Mouse (Mus musculus) kidney, adult 8-10 months (tissue): ENCODE results near the gene Lrrc8b.

Source experiments
- DNase-seq, 2 experiments: peaks; one replicate each; pipeline ENCODE4 v3.0.0; 2022

Lrrc8b gene

DNA sequence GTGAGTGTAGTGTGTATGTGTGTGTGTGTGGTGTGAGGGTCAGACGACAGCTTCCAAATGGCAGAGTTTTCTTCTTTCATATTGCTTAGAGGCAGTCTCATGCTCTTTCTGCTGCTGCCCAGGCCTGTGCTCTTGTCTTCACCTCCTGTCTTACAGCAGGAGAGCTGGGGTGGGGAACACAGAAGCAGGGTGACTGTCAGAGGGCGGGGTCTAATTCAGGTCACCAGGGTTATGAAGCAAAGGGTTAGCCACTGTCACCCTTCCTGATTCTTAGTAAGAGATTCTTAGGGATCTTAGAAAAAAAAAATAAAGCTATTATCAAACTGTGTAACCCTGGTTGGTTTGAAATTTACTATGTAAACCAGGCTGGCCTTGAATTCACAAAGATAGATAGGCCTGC is 10.0 kb downstream of the Lrrc8b start:
- no peak for DNase-seq

DNA sequence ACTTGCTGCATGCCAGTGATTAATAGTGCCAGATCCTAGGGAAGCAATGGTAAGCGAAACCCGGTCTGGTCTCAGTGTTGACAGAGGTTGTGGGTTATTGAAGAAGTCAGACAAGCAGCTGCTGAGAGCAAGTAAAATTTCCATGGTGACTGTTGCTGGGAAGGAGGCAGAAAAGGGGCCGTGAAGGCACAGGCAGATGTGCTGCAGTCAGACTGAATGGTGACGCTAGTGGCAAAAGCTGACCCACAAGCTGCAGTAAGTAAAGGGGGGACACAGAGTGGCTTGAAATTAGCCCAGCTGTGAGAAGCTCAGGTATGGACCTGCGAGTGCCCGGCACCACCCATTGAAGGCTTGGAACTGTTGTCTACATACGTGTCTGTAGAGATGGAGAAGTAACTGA is 11.8 kb downstream of the Lrrc8b start:
- no peak for DNase-seq

DNA sequence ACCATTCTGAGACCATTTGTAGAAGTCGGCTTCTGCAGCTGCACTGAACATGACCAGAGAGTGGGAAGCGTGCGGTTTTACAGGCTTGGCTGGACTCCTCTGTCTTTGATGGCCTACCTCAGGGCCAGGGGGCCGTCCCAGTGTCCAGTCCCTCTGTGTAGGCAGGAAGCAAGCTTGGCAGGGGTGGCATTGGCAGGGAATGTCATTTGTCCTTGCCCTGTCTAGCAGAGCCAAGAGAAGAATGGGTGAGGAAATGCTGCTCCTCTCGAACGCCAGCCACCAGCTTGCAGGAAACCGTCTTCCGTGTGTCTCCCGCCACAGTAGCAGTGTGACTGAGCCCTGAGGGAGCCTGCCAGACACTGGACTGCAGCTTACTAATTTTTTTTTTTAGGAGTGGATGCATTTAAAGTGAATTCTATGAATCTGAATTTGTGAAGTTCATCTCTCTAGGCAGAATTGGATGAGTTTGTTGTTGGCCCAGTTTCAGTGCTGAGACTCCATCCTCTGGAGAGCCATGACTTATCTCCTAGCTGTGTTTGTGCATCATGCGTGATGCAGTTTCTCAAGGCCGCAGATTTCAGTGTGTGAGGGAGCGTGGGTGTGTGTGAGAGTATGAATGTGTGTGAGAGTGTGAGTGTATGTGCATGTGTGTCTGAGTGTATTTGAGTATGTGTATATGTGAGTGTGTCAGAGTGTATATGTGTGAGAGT is 12.8 kb downstream of the Lrrc8b start:
- DNase-seq, result peak; percentile 15 to 23

DNA sequence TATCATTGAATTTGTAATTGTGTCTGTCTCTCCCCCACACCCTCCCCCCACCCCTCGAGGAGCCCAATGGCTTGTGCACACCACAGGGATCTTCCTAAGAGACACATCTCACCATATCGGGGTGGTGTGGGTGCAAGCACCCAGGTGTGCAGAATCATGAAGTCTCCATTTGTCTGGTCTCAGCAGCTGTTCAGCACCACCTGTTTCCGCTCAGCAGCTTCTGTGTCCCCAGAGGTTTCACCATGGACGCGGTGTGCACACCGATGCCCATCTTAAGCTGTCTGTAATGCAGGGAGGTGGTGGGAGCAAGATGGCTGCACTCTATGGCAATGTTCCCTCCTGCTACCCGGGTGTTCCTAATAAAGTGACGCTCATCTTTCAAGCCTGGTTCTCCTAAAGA is 14.6 kb downstream of the Lrrc8b start:
- DNase-seq, result no peak

DNA sequence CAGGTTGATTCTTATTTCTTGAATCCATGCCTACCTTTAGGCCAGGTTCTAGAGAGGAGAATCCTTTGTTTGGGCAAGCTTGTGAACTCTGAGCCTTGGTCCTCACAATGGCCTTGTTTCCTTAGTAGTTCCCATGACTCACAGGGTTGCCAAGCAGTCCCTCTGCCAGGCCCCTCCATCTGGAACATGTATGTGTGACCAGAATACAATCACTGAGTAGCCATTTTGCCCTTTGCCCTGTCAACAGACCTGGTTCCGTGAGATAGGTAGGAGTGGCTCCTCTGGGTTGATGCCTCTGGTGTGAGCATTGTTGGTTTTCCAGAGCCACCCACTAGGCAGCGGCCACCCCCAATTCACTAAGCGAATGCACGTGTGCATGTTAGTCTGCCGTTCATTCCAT is 24.0 kb downstream of the Lrrc8b start:
- no peak for DNase-seq

DNA sequence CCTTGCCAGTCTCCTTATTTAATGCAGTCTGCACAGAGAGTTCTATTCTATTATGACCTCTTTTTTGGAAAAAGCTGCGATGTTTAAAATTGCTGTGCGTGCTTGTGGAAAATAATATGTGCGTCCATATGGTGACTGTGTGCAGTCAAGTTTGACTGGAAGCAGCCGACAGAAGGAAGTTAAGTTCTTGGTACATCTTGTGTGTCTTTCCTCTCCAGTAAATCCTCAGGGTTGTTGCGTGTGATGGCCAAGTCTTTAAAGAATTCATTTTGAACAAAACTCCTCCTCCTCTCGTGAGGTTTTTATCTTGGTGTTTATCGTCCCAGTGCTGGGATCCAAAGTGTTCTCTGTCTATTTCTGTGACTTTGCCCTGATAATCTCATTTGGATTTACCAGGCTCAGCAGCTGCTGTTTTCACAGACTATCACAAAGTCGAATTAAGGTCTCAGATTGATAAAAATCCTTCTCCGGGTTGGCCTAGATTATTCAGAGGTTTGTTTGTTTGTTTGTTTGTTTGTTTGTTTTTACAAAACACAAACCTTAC is 25.5 kb downstream of the Lrrc8b start:
- DNase-seq, result no peak

DNA sequence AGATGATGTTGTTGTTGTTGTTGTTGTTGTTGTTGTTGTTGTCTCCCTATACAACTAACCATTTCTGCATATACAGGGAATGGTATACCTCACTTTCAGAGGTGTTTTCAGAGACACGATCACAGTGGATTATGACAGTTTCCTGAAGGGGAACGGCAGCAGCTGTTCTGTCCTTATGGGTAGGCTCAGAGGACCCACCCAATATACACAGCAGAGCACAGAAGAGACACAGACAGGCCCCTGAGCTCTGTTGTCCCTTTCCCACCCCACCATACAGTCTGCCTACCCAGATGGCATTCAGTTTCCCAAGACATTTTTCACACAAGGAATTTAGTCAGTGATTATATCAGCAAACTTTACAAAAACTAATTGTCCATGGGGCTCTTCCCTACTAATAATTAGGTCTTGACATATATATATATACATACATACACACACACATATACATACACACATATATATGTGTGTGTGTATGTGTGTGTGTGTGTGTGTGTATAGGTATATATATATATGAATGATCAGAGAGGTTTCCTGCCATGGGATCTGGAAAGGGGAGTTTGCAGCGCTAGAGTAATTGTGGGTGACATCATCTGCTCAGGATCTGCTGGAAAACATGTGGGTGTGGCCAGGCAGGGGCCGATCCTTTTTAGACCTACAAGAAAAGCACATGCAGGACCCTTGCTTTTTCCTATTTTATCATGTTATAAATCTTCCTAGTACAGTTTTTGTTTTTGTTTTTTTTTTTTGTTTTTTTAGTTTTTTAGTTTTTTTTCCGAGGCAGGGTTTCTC is 26.8 kb downstream of the Lrrc8b start:
- DNase-seq, result no peak

DNA sequence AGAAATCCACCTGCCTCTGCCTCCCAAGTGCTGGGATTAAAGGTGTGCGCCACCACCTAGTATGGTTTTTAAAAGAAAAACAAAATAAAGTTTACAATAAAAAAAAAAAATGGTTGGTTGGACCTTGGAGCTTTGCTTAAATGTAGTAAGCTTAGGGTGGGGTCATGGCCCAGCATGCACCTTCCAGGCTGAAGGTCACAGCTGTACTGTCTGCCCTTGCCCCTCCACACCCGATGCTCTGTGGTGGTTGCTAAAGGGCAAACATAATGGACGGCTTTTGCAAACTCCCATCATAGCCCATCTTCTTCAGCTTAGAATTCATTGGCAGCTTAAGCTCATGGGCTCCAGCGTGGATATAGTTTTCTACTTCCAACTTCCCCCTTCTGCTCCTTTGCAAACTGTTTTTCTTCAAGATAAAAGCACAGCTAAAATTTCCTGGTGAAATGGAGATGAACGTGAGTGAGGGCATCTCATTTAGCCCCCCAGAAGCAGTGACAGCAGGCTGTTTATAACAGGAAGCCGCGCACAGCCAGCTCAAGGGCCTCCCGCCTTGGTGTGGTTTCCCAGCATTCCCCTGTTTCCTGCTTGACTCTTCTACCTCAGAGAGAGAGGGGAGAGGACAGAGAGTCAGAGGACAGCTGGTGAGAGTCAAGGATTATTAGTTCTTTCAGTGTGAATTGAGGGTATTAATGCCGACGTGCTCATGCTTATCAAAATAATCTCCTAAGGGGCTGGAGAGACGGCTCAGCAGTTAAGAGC is 27.7 kb downstream of the Lrrc8b start:
- DNase-seq, result peak; percentile 7 to 13

DNA sequence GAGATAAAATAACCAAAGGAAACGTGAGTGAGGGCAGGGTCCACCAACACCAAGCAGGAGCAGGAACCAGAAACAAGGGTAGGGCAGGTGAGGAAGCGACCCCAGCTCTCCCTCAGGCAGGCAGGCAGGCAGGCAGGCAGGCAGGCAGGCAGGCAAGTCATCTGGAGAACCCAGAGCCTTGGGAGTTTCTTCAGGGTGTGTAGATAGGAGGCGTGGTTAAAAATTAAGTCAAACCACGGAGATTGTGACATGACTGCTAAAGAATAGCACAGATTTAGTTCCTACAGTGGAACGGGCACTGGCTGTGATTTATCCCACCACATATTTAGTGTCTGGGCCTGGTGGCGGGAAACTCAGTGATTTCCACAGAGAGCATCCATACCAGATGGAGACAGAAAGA is 30.1 kb downstream of the Lrrc8b start:
- DNase-seq, result no peak

DNA sequence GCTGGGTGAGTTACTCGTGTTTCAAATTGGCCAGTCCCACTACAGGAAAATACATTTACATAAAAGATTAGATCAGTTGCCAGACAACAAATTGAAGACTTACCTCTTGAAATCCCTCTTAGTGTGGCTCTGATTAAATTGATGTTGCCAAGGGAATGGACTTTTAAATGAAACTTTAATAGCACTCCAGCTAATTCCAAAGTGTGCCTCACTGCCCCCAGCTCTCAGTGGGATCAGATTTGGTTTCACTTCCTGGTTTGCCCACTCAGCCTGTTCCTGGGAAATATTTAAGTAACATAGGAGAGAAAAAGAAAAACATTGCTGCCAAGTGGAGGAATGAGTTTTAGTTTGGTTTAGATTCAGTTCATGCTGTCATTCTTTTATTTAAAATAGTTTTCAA is 38.5 kb downstream of the Lrrc8b start:
- DNase-seq, result no peak

DNA sequence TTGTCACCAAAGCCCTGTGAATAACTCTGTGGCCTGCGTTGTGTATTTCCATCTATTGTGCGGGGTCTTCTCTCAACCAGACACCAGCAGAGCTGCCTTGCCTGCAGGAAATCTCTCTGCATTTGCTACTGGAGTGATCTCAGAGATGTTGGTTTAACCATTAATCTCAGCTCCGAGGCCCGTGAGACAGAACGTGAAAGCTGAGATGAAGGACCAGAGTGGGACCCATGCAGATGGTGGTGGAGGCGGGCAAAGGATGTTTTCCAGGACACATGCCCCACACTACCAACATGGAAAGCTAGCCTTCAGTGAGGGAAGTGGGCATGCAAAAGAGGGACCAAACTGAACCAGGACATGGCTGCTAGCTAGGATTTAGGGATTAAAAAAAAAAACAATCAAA is 43.5 kb downstream of the Lrrc8b start:
- DNase-seq, result no peak

DNA sequence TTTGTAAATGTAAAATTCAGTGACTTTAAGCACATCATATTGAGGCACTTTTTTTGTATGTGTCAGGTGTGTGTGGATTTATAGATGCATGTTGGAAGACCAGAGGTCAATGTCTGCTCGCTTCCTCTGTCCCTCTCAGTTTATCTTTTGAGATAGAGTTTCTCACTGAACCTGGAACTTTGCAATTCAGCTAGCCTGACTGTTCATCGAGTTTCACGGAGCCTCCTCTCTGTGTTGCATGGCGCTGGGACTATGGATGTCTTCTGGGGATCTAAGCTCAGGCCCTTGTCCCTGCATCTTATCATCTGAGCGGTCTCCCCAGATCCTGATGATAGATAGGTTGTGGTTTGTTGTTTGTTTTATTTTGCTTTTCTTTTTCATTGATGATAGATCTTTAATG is 45.0 kb downstream of the Lrrc8b start:
- no peak for DNase-seq

DNA sequence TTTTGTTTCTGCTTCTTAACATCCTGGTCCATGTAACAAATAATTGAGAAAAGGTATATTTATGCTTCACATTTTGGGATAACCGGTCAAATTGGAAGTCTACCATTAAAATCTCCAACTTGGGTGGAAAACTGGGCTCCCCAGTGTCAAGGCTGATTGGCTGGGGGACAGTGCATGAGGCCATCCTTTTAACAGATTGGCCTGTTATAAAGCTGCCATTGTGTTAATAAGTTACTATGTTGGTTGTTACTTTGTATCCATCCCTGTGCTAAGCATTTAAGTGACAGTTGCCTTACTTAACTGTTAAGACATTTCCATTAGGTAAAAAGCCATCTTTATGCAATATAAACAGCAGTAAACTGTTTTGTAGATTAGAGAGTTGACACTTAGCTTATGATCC is 45.5 kb downstream of the Lrrc8b start:
- DNase-seq, result no peak

DNA sequence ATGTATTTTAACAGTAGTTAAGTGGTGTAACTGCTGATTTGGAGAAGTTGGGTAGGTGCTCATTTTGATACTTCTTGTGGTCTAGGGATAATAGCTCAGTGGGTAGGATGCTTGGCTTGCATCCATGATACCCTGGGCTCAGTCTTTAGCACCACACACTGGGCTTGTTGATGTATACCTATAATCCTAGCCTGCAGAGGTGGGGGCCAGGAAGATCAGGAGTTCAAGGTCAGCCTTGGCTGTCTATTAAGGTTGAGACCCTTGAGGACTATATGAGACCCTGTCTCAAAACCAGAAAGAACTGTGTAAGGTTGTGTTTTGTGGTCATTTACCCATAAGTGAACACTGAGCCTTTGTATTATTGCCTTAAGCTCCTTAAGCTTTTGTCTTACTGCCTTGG is 49.1 kb downstream of the Lrrc8b start:
- DNase-seq, result no peak

DNA sequence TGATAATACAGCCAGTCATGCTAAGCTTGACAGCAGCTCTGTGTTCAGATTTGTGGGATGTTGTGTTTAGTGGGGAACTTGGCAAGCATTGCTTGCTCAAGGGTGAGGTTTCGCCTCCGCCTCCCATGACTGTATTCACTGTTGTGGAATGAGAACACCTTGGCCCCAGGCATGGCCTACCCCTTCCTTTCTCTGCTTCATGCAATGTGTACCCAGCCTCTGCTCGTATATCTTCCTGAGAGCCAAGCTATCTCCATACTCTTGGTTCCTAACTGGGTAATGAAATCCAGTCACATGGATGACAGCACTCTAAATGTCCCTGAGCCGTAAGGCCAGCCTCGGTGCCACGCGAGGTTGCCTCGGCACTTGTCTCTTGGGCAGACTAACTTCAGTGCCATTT is 50.0 kb downstream of the Lrrc8b start:
- no peak for DNase-seq

DNA sequence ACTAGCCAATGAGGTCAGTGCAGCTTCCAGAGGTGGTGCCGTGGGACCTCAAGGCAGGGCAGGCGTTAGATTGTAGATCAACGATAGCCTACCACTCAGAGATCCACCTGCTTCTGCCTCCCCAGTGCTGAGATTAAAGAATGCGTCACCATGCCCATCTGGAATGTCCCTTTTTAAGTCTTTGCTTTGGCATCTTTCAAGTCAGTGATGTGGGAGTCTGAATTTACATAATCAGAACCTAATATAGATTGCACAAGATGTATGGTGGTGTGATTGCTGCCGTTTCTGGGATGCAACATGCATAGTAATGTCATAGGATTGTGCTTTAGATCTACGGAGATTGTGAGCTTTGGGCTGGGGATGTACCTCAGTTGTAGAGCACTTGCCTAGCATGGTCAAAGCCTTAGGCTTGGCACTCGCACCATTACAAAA is 50.9 kb downstream of the Lrrc8b start:
- no peak for DNase-seq

DNA sequence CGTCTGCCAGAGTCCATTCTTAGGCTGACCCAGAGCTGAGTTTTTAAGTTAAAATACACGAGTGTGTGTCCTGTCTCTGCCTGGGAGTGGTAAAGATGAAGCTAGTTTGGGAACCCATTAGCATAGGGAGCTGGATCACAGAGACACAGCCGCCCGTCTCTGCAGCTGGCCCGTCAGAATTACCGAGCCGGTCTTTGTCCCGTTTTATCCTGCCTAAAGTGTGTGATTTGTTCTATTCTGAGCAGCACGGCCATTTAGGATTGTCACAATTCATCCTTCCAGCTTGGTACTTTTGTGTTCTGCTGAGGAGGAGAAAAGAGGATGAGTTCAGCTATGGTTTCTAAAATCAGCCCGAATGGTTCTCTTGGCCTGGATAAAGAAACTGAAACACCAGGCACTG is 51.7 kb downstream of the Lrrc8b start:
- no peak for DNase-seq

DNA sequence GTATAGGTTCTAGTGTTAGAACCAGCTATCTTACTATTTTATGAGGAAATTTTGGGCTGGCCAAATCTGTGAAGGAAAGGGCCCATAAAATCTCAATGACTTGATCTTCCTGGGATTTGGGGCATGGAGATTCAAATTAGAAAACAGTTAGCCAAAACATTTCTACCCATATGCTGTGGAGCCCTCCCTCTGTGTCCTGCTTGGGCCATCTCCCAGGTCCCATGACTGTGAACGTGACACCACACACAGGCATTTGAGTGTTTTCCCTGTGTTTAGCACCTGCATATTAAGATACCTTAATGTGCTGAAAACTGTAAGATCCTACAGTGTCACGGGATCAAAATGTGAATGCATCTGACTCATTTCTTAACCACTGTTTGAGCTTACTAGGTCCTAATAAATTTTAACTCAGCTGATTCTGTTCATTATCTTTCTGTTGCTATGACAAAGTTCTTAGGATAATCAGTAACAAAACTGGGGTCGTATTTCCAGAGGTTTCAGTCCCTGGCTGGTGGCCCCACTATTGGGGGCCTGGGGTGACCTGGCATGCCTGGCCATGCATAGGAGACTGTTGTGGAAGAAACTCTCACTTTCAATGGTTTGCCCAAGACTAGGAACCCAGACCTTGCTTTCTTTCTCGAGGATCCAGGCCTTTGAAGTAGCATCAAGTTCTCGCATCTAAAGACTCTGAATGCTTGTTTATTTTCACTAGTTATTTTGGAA is 57.6 kb downstream of the Lrrc8b start:
- DNase-seq, result no peak

DNA sequence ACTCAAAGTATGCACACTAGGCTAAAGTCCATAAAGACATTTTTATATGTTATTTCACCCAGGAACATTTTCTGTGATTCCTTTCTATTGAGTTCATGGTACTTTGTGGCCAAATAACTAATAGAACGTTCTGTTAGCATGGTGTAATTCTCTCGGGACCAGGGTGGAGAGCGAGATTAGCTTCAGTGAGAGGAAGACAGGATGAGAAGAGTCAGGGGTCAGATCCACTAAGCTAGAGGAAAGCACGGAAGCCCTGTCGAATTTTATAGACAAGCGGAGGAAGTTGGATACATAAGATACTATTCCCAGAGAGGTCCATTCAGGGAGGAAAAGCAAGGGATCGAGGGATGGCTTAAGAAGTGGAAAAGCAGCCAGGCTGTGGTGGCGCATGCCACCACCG is 62.0 kb downstream of the Lrrc8b start:
- no peak for DNase-seq

DNA sequence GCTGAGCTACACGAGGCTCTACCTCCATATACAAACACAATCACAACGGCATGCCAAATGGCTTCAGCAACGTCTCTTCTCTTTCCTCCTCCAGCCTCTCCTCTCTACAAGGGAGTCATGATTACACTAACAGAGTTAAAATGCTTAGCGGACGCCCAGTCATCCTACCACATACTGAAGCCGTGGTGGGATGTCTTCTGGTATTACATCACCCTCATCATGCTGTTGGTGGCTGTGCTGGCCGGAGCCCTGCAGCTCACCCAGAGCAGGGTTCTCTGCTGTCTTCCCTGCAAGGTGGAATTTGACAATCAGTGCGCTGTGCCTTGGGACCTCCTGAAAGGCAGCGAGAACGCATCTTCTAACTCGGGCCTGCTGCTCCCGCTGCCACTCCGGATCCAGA is 64.1 kb downstream of the Lrrc8b start:
- DNase-seq, result no peak

DNA sequence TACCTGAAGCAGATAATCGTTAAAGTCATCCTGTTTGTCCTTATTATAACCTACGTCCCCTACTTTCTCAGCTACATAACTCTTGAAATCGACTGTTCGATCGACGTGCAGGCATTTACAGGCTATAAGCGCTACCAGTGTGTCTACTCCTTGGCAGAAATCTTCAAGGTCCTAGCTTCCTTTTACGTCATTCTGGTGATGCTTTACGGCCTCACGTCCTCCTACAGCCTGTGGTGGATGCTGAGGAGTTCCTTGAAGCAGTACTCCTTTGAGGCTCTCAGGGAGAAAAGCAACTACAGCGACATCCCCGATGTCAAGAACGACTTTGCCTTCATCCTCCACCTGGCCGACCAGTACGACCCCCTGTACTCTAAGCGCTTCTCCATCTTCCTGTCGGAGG is 65.0 kb downstream of the Lrrc8b start:
- DNase-seq, result no peak

DNA sequence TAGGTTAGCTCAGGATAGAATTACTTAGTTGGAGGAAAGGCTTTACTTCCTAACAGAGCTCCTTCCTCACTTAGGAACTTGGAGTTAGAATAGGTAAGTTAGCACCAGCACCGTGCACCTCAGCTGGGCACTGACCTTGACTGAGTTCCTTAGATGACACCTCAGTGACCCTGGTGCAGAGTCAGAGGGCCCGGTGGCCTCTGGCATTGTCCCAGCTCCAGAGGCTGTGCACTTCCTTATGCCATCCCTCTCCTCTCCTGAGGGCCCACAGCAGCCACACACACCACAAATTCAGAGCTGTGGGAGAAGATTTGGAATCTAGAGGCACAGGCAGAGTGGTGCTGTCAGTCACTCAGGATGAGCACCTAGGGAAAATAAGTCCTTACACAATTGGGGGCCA is 68.1 kb downstream of the Lrrc8b start:
- no peak for DNase-seq

DNA sequence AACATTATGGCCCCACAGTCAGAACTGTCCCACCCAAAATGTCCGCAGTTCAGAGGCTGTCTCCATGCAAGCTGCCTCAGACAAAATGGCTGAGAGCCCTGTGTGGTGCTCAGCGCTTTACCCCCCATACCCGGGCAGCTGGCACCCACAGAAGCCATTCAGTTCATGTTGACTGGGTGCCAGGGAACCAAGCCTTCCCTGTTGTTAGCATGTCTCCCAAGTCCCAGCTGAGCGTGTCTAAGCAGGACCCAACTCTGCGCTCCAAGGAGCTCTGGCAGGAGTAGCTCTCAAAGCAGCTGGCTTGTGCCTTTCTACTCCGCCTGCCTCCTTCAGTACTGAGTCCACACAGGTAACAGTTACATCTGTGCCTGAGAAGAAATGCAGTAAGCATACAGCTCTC is 68.7 kb downstream of the Lrrc8b start:
- no peak for DNase-seq
